Mouse (Mus musculus) leukemia stem cell, adult 10-12 weeks (primary cell): ENCODE data around the gene Vmn1r142. TPM values are rescaled to one million over a fixed set of nuclear protein-coding genes. Genes with fewer than 3 reads are reported as not detected.

ENCODE experiments used
- polyA plus RNA-seq: library from polyadenylated mRNA; stranded (reverse); fragments of >175 nt; gene quantifications from 2 replicates; pipeline ENCODE4 v1.2.3, GENCODE M21; 2012; ENCODE audit warnings: low replicate concordance

Vmn1r142 gene
- polyA plus RNA-seq: not detected in 2 replicates

GRCm38 (mm10) chr7:22163935-22164334, at the start of gene Vmn1r142:
TSS of gene Vmn1r142 (minus strand) at chr7:22164035.

GRCm38 (mm10) chr7:22201164-22201563, 37.3 kb upstream of the Vmn1r142 start, which contains the start of gene Gm8653:
TSS of gene Gm8653 (minus strand) at chr7:22201264.

GRCm38 (mm10) chr7:22189077-22189476, 25.2 kb upstream of the Vmn1r142 start, which contains the start of gene Vmn1r143:
TSS of gene Vmn1r143 (plus strand) at chr7:22189377.

GRCm38 (mm10) chr7:22134641-22135040, 29.2 kb downstream of the Vmn1r142 start, which contains the start of gene Gm10666:
TSS of gene Gm10666 (minus strand) at chr7:22134741.

GRCm38 (mm10) chr7:22118145-22118544, 45.7 kb downstream of the Vmn1r142 start, which contains the start of gene Gm16451:
TSS of gene Gm16451 (minus strand) at chr7:22118245.

Other genes starting within 250 kb of the Vmn1r142 start
- gene Gm5891, start 242.7 kb downstream of the Vmn1r142 start, polyA plus RNA-seq: not detected in 2 replicates
- gene Vmn1r137, start 169.4 kb downstream of the Vmn1r142 start, polyA plus RNA-seq: not detected in 2 replicates
- not detected in 2 replicates for gene Vmn1r138, start 135.1 kb downstream of the Vmn1r142 start, polyA plus RNA-seq
- not detected in 2 replicates for gene Gm6176, start 107.7 kb downstream of the Vmn1r142 start, polyA plus RNA-seq
- gene Vmn1r139, start 95.0 kb downstream of the Vmn1r142 start, polyA plus RNA-seq: not detected in 2 replicates
- gene Gm16451, start 45.8 kb downstream of the Vmn1r142 start, polyA plus RNA-seq: not detected in 2 replicates
- gene Gm10666, start 29.3 kb downstream of the Vmn1r142 start, polyA plus RNA-seq: not detected in 2 replicates
- not detected in 2 replicates for gene Vmn1r143, start 25.3 kb upstream of the Vmn1r142 start, polyA plus RNA-seq
- gene Gm8653, start 37.2 kb upstream of the Vmn1r142 start, polyA plus RNA-seq: not detected in 2 replicates
- gene Gm8453, start 65.4 kb upstream of the Vmn1r142 start, polyA plus RNA-seq: not detected in 2 replicates
- gene Gm4187, start 165.7 kb upstream of the Vmn1r142 start, polyA plus RNA-seq: not detected in 2 replicates
- gene Gm8660, start 207.0 kb upstream of the Vmn1r142 start, polyA plus RNA-seq: not detected in 2 replicates
- not detected in 2 replicates for gene Vmn1r148, start 249.5 kb upstream of the Vmn1r142 start, polyA plus RNA-seq